Mouse (Mus musculus) bone marrow macrophage, adult 2 months (primary cell): ENCODE measurements around the gene Cmya5.

ENCODE experiments used
- CTCF ChIP-seq: IDR thresholded peaks from 2 replicates; pipeline ENCODE4 v1.5.1; 2012; ENCODE audit warnings: low read depth, mild to moderate bottlenecking, low read length, moderate library complexity
- POLR2A ChIP-seq: IDR thresholded peaks from 2 replicates; pipeline ENCODE4 v1.6.1; 2012; ENCODE audit warnings: mild to moderate bottlenecking, low read depth, low read length, borderline replicate concordance

GRCm38 (mm10) chr13:93002456-93002855 lies 142.1 kb downstream of the Cmya5 start:
- TF ChIP-seq POLR2A, result no peak
- TF ChIP-seq CTCF, result no peak
